Mouse (Mus musculus) megakaryocyte-erythroid progenitor cell, adult 5-6 weeks (primary cell): ENCODE measurements around the gene Apbb1ip. TPM values are rescaled to one million over a fixed set of nuclear protein-coding genes. Genes with fewer than 3 reads are reported as not detected.
"Not testable (repeated sequence)": the region's sequence is repeated elsewhere in the genome, so short reads cannot be mapped to it uniquely, and the experiment has no call there.

Experiments
- ATAC-seq: replicated peaks from 2 replicates; pipeline ENCODE4 v1.8.0; 2016; ENCODE audit warnings: mild to moderate bottlenecking, inconsistent platforms; ENCODE audit not compliant: severe bottlenecking, poor library complexity, low FRiP score, low TSS enrichment
- total RNA-seq, 2 experiments: library from RNA; stranded (forward) in 1 of 2; stranded (reverse) in 1 of 2; fragments of 200-1000, 215-1000 nt in 1 of 2; fragments of >200 nt in 1 of 2; fragmentation: Nextera tagmentation in 1 of 2; gene quantifications; 2 replicates each; pipeline ENCODE4 v1.2.3; 2014 to 2017

Gene Apbb1ip
- total RNA-seq, 2 experiments from 2014 or later, result 14.0 to 143 TPM

GRCm38 (mm10) chr2:22807312-22807711 is 33.4 kb downstream of the Apbb1ip start:
- peak; percentile 32; the same call in 1 of the 2 replicates for ATAC-seq

GRCm38 (mm10) chr2:22810851-22811250 is 37.0 kb downstream of the Apbb1ip start:
- no peak for ATAC-seq

- ATAC-seq, result no peak
Observed at GRCm38 (mm10) chr2:22811466-22811865, 37.6 kb downstream of the Apbb1ip start.

GRCm38 (mm10) chr2:22813921-22814320 is 40.0 kb downstream of the Apbb1ip start:
- no peak for ATAC-seq

GRCm38 (mm10) chr2:22815674-22816073 is 41.8 kb downstream of the Apbb1ip start:
- no peak for ATAC-seq

- peak; percentile 74 for ATAC-seq
Observed at GRCm38 (mm10) chr2:22816231-22816630, 42.3 kb downstream of the Apbb1ip start.

- no peak for ATAC-seq
Observed at GRCm38 (mm10) chr2:22822293-22822692, 48.4 kb downstream of the Apbb1ip start.

- ATAC-seq, result no peak
Observed at GRCm38 (mm10) chr2:22845514-22845913, 71.6 kb downstream of the Apbb1ip start.

GRCm38 (mm10) chr2:22851900-22852299 is 78.0 kb downstream of the Apbb1ip start:
- no peak for ATAC-seq

- no peak for ATAC-seq
Observed at GRCm38 (mm10) chr2:22857501-22857900, 83.6 kb downstream of the Apbb1ip start.

GRCm38 (mm10) chr2:22862194-22862593 is 88.3 kb downstream of the Apbb1ip start:
- ATAC-seq, result no peak

GRCm38 (mm10) chr2:22864394-22865037 is 90.6 kb downstream of the Apbb1ip start:
- peak; percentile 94 for ATAC-seq

- ATAC-seq, result no peak
Observed at GRCm38 (mm10) chr2:22865818-22866217, 91.9 kb downstream of the Apbb1ip start.

- no peak for ATAC-seq
Observed at GRCm38 (mm10) chr2:22866894-22867424, 93.1 kb downstream of the Apbb1ip start.

- ATAC-seq, result no peak
Observed at GRCm38 (mm10) chr2:22873159-22873558, 99.3 kb downstream of the Apbb1ip start.

GRCm38 (mm10) chr2:22874628-22875027 is 100.7 kb downstream of the Apbb1ip start:
- no peak for ATAC-seq

- no peak for ATAC-seq
Observed at GRCm38 (mm10) chr2:22876614-22877013, 102.7 kb downstream of the Apbb1ip start.

- ATAC-seq, result no peak
Observed at GRCm38 (mm10) chr2:22878781-22879180, 104.9 kb downstream of the Apbb1ip start.

GRCm38 (mm10) chr2:22880726-22881125 is 106.8 kb downstream of the Apbb1ip start:
- not testable (repeated sequence) for ATAC-seq

GRCm38 (mm10) chr2:22894932-22895281 is 121.0 kb downstream of the Apbb1ip start:
- ATAC-seq, result no peak
